Comparison of ENCODE assay signal across 8 mouse cellular contexts in genomic region chr12:3364508-3365448, GRCm38 (mm10). TPM values are rescaled to one million over a fixed set of nuclear protein-coding genes. Genes with fewer than 3 reads are reported as not detected.
DNase-seq lines count a peak whose midpoint lies in the region; ATAC-seq and TF ChIP-seq lines count a peak whose summit lies in the region.

Kif3c (plus strand) TSS chr12:3365132.

- H3K4me1 ChIP-seq in embryonic facial prominence, embryonic 15.5 days: peaks cover 36% of the 10 kb centered on the region
- peaks cover 15% of the 10 kb centered on the region for H3K4me1 ChIP-seq in heart, embryonic 10.5 days
- peaks cover 11% of the 10 kb centered on the region; the same call in 1 of the 2 replicates for H3K4me1 ChIP-seq in kidney, embryonic 14.5 days (ENCODE audit: control insufficient read depth, insufficient read depth, low read length)
- H3K4me1 ChIP-seq in limb, embryonic 14.5 days (ENCODE audit: control insufficient read depth, insufficient read depth, low read length): peaks cover 19% of the 10 kb centered on the region
- peaks cover 34% of the 10 kb centered on the region for H3K4me1 ChIP-seq in midbrain, embryonic 16.5 days (ENCODE audit: control insufficient read depth, insufficient read depth, low read length)

- no peaks in the 10 kb centered on the region for H3K9me3 ChIP-seq in embryonic facial prominence, embryonic 15.5 days (replicated peaks)
- H3K9me3 ChIP-seq in heart, embryonic 10.5 days: no peaks in the 10 kb centered on the region
- H3K9me3 ChIP-seq in kidney, embryonic 14.5 days (ENCODE audit: control insufficient read depth, low read length): peaks cover 4% of the 10 kb centered on the region
- peaks cover 6% of the 10 kb centered on the region; the same call in 1 of the 2 replicates for H3K9me3 ChIP-seq in limb, embryonic 14.5 days (ENCODE audit: control insufficient read depth, low read length)
- H3K9me3 ChIP-seq in midbrain, embryonic 16.5 days (replicated peaks; ENCODE audit: control insufficient read depth, low read length, poor library complexity, severe bottlenecking): no peaks in the 10 kb centered on the region; the same call in 1 of the 2 replicates

- peak within 1 kb of the TSS; percentile 82 for H3K4me3 ChIP-seq in embryonic facial prominence, embryonic 15.5 days (replicated peaks)
- H3K4me3 ChIP-seq in heart, embryonic 10.5 days: peak within 1 kb of the TSS; percentile 75
- H3K4me3 ChIP-seq in kidney, embryonic 14.5 days (ENCODE audit: low read length): peak within 1 kb of the TSS; percentile 65
- peak within 1 kb of the TSS; percentile 81 for H3K4me3 ChIP-seq in limb, embryonic 14.5 days (replicated peaks; ENCODE audit: low read length)
- peak within 1 kb of the TSS; percentile 82 for H3K4me3 ChIP-seq in midbrain, embryonic 16.5 days (ENCODE audit: low read depth, low read length)

- peak; percentile 71 for DNase-seq in 3T3-L1 (ENCODE audit: low read depth, low spot score)
- DNase-seq in adrenal gland, postnatal 36 days: peak; percentile 70 to 79
- peak; percentile 86 for DNase-seq in heart, embryonic 10.5 days (ENCODE audit: low spot score)
- peak; percentile 80 for DNase-seq in limb, embryonic 14.5 days (ENCODE audit: low spot score)
- DNase-seq in spleen, postnatal 36 days (ENCODE audit: low spot score in 2 of 2): peak; percentile 56 to 67

- H3K36me3 ChIP-seq in embryonic facial prominence, embryonic 15.5 days: peaks cover 17% of the 10 kb centered on the region
- peaks cover 12% of the 10 kb centered on the region; the same call in 1 of the 2 replicates for H3K36me3 ChIP-seq in heart, embryonic 10.5 days
- H3K36me3 ChIP-seq in kidney, embryonic 14.5 days (ENCODE audit: control insufficient read depth, insufficient read depth, low read length): peaks cover 4% of the 10 kb centered on the region; the same call in 1 of the 2 replicates
- H3K36me3 ChIP-seq in limb, embryonic 14.5 days (ENCODE audit: control insufficient read depth, insufficient read depth, low read length): peaks cover 10% of the 10 kb centered on the region
- peaks cover 11% of the 10 kb centered on the region for H3K36me3 ChIP-seq in midbrain, embryonic 16.5 days (ENCODE audit: control insufficient read depth, insufficient read depth, low read length)

- H3K27me3 ChIP-seq in embryonic facial prominence, embryonic 15.5 days: no peaks in the 10 kb centered on the region
- H3K27me3 ChIP-seq in heart, embryonic 10.5 days (ENCODE audit: insufficient read depth, poor library complexity, severe bottlenecking): peaks cover 12% of the 10 kb centered on the region; the same call in 1 of the 2 replicates
- H3K27me3 ChIP-seq in kidney, embryonic 14.5 days (ENCODE audit: control insufficient read depth, insufficient read depth, low read length): no peaks in the 10 kb centered on the region
- H3K27me3 ChIP-seq in limb, embryonic 14.5 days (ENCODE audit: control insufficient read depth, insufficient read depth, low read length): no peaks in the 10 kb centered on the region
- no peaks in the 10 kb centered on the region for H3K27me3 ChIP-seq in midbrain, embryonic 16.5 days (ENCODE audit: control insufficient read depth, insufficient read depth, low read depth, low read length)

- H3K4me2 ChIP-seq in embryonic facial prominence, embryonic 15.5 days (replicated peaks): peak within 1 kb of the TSS; percentile 87
- peak within 1 kb of the TSS; percentile 89 for H3K4me2 ChIP-seq in kidney, embryonic 14.5 days (replicated peaks; ENCODE audit: low read depth, low read length)
- peak within 1 kb of the TSS; percentile 95 for H3K4me2 ChIP-seq in limb, embryonic 14.5 days (replicated peaks; ENCODE audit: low read depth, low read length, severe bottlenecking)
- H3K4me2 ChIP-seq in midbrain, embryonic 16.5 days (ENCODE audit: low read length): peak within 1 kb of the TSS; percentile 76

- peak within 1 kb of the TSS; percentile 74 for H3K9ac ChIP-seq in embryonic facial prominence, embryonic 15.5 days
- peak within 1 kb of the TSS; percentile 73 for H3K9ac ChIP-seq in kidney, embryonic 14.5 days (ENCODE audit: low read depth, low read length)
- H3K9ac ChIP-seq in limb, embryonic 14.5 days (ENCODE audit: low read depth, low read length, severe bottlenecking): peak within 1 kb of the TSS; percentile 87
- H3K9ac ChIP-seq in midbrain, embryonic 16.5 days (ENCODE audit: low read depth, low read length): peak within 1 kb of the TSS; percentile 98

- 8% methylated on average over 44 of the region's 48 CpGs for WGBS in embryonic facial prominence, embryonic 15.5 days
- WGBS in heart, embryonic 10.5 days: 7% methylated on average over 46 of the region's 48 CpGs
- 7% methylated on average over 45 of the region's 48 CpGs for WGBS in kidney, embryonic 14.5 days
- WGBS in limb, embryonic 14.5 days: 21% methylated on average over 15 of the region's 48 CpGs
- 7% methylated on average over 40 of the region's 48 CpGs for WGBS in midbrain, embryonic 16.5 days

- H3K27ac ChIP-seq in embryonic facial prominence, embryonic 15.5 days (replicated peaks): peak within 1 kb of the TSS; percentile 85
- H3K27ac ChIP-seq in heart, embryonic 10.5 days: peak within 1 kb of the TSS; percentile 87
- peak within 1 kb of the TSS; percentile 39; the same call in 1 of the 2 replicates for H3K27ac ChIP-seq in kidney, embryonic 14.5 days (ENCODE audit: low read depth, low read length)
- peak within 1 kb of the TSS; percentile 77 for H3K27ac ChIP-seq in limb, embryonic 14.5 days (replicated peaks; ENCODE audit: low read depth, low read length)
- H3K27ac ChIP-seq in midbrain, embryonic 16.5 days (ENCODE audit: low read length): peak within 1 kb of the TSS; percentile 94

- peak; percentile 87 for ATAC-seq in embryonic facial prominence, embryonic 15.5 days (ENCODE audit: insufficient number of reproducible peaks, low FRiP score, low TSS enrichment, low read depth)
- ATAC-seq in kidney, embryonic 14.5 days (ENCODE audit: low FRiP score, low TSS enrichment): peak; percentile 87
- ATAC-seq in limb, embryonic 14.5 days (ENCODE audit: low FRiP score, low read depth): peak; percentile 91
- peak; percentile 94 for ATAC-seq in midbrain, embryonic 16.5 days

- TF ChIP-seq POLR2A in limb, embryonic 14.5 days (IDR thresholded peaks at IDR 0.05; ENCODE audit: borderline replicate concordance, extremely low read depth, insufficient read depth, insufficient read length): peak; percentile 21; the same call in 1 of the 2 replicates

RNA-seq across cellular contexts. Expression of gene Kif3c, which starts in this region (rescaled TPM):
- 10 to 100 TPM; 19.1 to 30.6 TPM for total RNA-seq in adrenal gland, postnatal 36 days (2021)
- polyA plus RNA-seq in embryonic facial prominence, embryonic 15.5 days (2015; fragmentation: Nextera tagmentation; extraction: Ambion mirVana): 13.2 and 14.8 TPM in 2 replicates
- polyA plus RNA-seq in heart, embryonic 10.5 days (2016; fragmentation: Nextera tagmentation; extraction: Ambion mirVana): 8.5 and 9.0 TPM in 2 replicates
- polyA plus RNA-seq in kidney, embryonic 14.5 days (2014; fragmentation: Nextera tagmentation; extraction: Ambion mirVana): 8.3 and 10.5 TPM in 2 replicates
- 15.7 and 24.1 TPM in 2 replicates for polyA plus RNA-seq in limb, embryonic 14.5 days (2012; rRNA removed)
- 10.4 and 14.6 TPM in 2 replicates for polyA plus RNA-seq in limb, embryonic 14.5 days (2014; fragmentation: Nextera tagmentation; extraction: Ambion mirVana)
- 94.5 and 96.7 TPM in 2 replicates for polyA plus RNA-seq in midbrain, embryonic 16.5 days (2015; fragmentation: Nextera tagmentation; extraction: Ambion mirVana)

Comparison
In these comparisons a context has a peak if more than half of its experiments do, and no peak if none do; other contexts are left out.
1. Peak in every context shown above with its lines: DNase-seq, ATAC-seq, H3K4me3 ChIP-seq and H3K27ac ChIP-seq.
2. H3K27ac ChIP-seq: peak in every context shown above with its lines; median percentile 94 in midbrain, embryonic 16.5 days; 87 in heart, embryonic 10.5 days; 85 in embryonic facial prominence, embryonic 15.5 days; 77 in limb, embryonic 14.5 days; 39 in kidney, embryonic 14.5 days.